Mouse (Mus musculus) CD8-positive naive resting alpha-beta T cell, adult 2 months (primary cell): ENCODE measurements around the gene Bnip3.

Experiments used
- DNase-seq, 2 experiments: peaks; one replicate each; pipeline ENCODE4 v3.0.0; 2022; ENCODE audit warnings: low read depth in 2 of 2, low spot score in 2 of 2

Gene Bnip3

GRCm38 (mm10) chr7:138845544-138846391, 63.6 kb downstream of the Bnip3 start, which contains the start of the genes Ppp2r2d and Mapk1ip1:
Ppp2r2d (plus strand) TSS chr7:138846079.
Mapk1ip1 (minus strand) TSS chr7:138846273.
- DNase-seq: peak; percentile 94 to 95

DNA sequence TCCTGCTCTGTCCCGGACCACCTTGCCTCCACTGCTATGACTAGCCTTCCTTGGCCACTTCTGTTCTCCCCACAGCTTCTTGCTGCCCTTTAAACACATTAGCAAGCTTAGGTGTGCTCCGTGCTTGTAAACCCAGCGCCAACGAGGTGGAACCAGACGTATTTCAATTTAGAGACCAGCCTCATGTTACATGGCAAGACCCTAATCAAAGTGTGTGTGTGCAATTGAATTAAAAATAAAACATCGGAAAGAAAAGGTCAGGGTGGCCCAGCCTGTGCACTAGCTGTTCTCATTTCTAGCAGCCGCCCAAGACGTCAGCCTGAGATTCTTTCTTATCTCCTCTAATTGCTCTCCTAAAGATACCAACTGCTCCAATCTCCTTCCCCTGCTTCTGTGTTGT, 64.2 kb downstream of the Bnip3 start:
- no peak for DNase-seq

DNA sequence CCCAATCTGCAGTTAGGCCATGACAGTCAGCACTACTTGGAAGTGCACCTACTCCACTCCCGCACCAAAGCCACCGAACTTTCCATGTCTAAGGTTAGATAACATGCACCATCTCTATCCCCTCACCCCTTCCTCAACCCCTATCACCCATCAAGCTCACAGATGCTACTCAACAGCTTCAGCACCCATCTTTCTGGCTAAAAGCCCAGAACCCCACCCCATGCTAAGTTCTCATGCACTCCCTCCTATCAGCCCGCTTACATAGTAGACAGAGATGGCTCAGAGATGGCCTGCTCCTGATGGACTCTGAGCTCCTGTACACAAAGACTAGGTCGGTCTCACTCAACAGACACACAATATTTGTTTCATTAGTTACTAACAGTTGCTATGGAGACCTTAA, 65.9 kb downstream of the Bnip3 start:
- DNase-seq: no peak

GRCm38 (mm10) chr7:138841436-138842151, 67.7 kb downstream of the Bnip3 start:
- DNase-seq: no peak
